Mouse (Mus musculus): ENCODE measurements around the gene Gm45716. TPM values are rescaled to one million over a fixed set of nuclear protein-coding genes. Genes with fewer than 3 reads are reported as not detected.
A peak's percentile ranks its signal among the peaks of the same experiment; 100 is the strongest.

Gm45716 gene
- 48.2 and 49.5 TPM in 2 replicates for polyA plus RNA-seq (2016; fragmentation: Nextera tagmentation; extraction: Ambion mirVana)

GRCm38 (mm10) chr11:90187441-90187840 is at the start of gene Gm45716:
Gene Gm45716 (plus strand): TSS chr11:90187683.
- no peaks in the 10 kb centered on the region for H3K36me3 ChIP-seq
- 83% methylated on average over 7 of the region's 7 CpGs for WGBS
- no peak within 1 kb of the TSS for H3K27ac ChIP-seq (ENCODE audit: poor library complexity, severe bottlenecking)
- H3K4me3 ChIP-seq = no peak within 1 kb of the TSS
- H3K4me1 ChIP-seq (replicated peaks) = no peaks in the 10 kb centered on the region
- no peaks in the 10 kb centered on the region; the same call in 1 of the 2 replicates for H3K27me3 ChIP-seq (replicated peaks)
- no peak for ATAC-seq (ENCODE audit: insufficient number of reproducible peaks, low FRiP score)
- H3K9me3 ChIP-seq (replicated peaks) = no peaks in the 10 kb centered on the region
- H3K4me2 ChIP-seq = no peak within 1 kb of the TSS
- no peak within 1 kb of the TSS for H3K9ac ChIP-seq

GRCm38 (mm10) chr11:90142393-90142792 is 45.1 kb upstream of the Gm45716 start:
- no peaks in the 10 kb centered on the region for H3K9me3 ChIP-seq (replicated peaks)
- peak; percentile 45; the same call in 1 of the 2 replicates for ATAC-seq (ENCODE audit: insufficient number of reproducible peaks, low FRiP score)
- no peaks in the 10 kb centered on the region for H3K27me3 ChIP-seq (replicated peaks)
- H3K4me3 ChIP-seq = no peak overlapping the region
- no peak overlapping the region for H3K4me2 ChIP-seq
- H3K27ac ChIP-seq (ENCODE audit: poor library complexity, severe bottlenecking) = peak overlapping the region; percentile 19; the same call in 1 of the 2 replicates
- no peaks in the 10 kb centered on the region for H3K36me3 ChIP-seq
- peaks cover 14% of the 10 kb centered on the region for H3K4me1 ChIP-seq (replicated peaks)
- no peak overlapping the region for H3K9ac ChIP-seq
- 46% methylated on average over 4 of the region's 4 CpGs for WGBS

- Histone ChIP-seq H3K4me1 (replicated peaks) (peaks cover 14% of the 10 kb centered on the region), H3K36me3 (no peaks in the 10 kb centered on the region), H3K9me3 (replicated peaks) (no peaks in the 10 kb centered on the region), H3K27ac (ENCODE audit: poor library complexity, severe bottlenecking) (peak overlapping the region; percentile 48; the same call in 1 of the 2 replicates), H3K9ac (no peak overlapping the region), H3K27me3 (replicated peaks) (no peaks in the 10 kb centered on the region), H3K4me3 (no peak overlapping the region), H3K4me2 (no peak overlapping the region)
- peak; percentile 29; the same call in 1 of the 2 replicates for ATAC-seq (ENCODE audit: insufficient number of reproducible peaks, low FRiP score)
- 26% methylated on average over 4 of the region's 4 CpGs for WGBS
These were observed 44.5 kb upstream of the Gm45716 start for GRCm38 (mm10) chr11:90142936-90143335.

- no peak overlapping the region for H3K27ac ChIP-seq (ENCODE audit: poor library complexity, severe bottlenecking)
- no peak overlapping the region for H3K4me3 ChIP-seq
- H3K9me3 ChIP-seq (replicated peaks) = no peaks in the 10 kb centered on the region
- peaks cover 14% of the 10 kb centered on the region for H3K4me1 ChIP-seq (replicated peaks)
- 87% methylated on average over 17 of the region's 17 CpGs for WGBS
- no peak overlapping the region for H3K9ac ChIP-seq
- no peak for ATAC-seq (ENCODE audit: insufficient number of reproducible peaks, low FRiP score)
- no peak overlapping the region for H3K4me2 ChIP-seq
- H3K36me3 ChIP-seq = no peaks in the 10 kb centered on the region
- H3K27me3 ChIP-seq (replicated peaks) = no peaks in the 10 kb centered on the region
These were observed 41.2 kb upstream of the Gm45716 start for GRCm38 (mm10) chr11:90146086-90146860.

- no peak overlapping the region for H3K27ac ChIP-seq (ENCODE audit: poor library complexity, severe bottlenecking)
- H3K36me3 ChIP-seq = no peaks in the 10 kb centered on the region
- 71% methylated on average over 5 of the region's 5 CpGs for WGBS
- H3K9me3 ChIP-seq (replicated peaks) = no peaks in the 10 kb centered on the region
- no peaks in the 10 kb centered on the region for H3K27me3 ChIP-seq (replicated peaks)
- H3K4me1 ChIP-seq (replicated peaks) = no peaks in the 10 kb centered on the region
- H3K4me2 ChIP-seq = no peak overlapping the region
- no peak overlapping the region for H3K4me3 ChIP-seq
- no peak overlapping the region for H3K9ac ChIP-seq
- no peak for ATAC-seq (ENCODE audit: insufficient number of reproducible peaks, low FRiP score)
These were observed 32.4 kb upstream of the Gm45716 start for GRCm38 (mm10) chr11:90155066-90155465.

- Histone ChIP-seq H3K27me3 (replicated peaks) (no peaks in the 10 kb centered on the region), H3K4me2 (no peak overlapping the region), H3K9me3 (replicated peaks) (no peaks in the 10 kb centered on the region), H3K27ac (ENCODE audit: poor library complexity, severe bottlenecking) (no peak overlapping the region), H3K9ac (no peak overlapping the region), H3K4me3 (no peak overlapping the region), H3K36me3 (no peaks in the 10 kb centered on the region), H3K4me1 (replicated peaks) (no peaks in the 10 kb centered on the region)
- no peak for ATAC-seq (ENCODE audit: insufficient number of reproducible peaks, low FRiP score)
- 26% methylated on average over 2 of the region's 2 CpGs for WGBS
These were observed 32.0 kb upstream of the Gm45716 start for GRCm38 (mm10) chr11:90155466-90155865.

- Histone ChIP-seq H3K36me3 (no peaks in the 10 kb centered on the region), H3K4me3 (no peak overlapping the region), H3K9ac (no peak overlapping the region), H3K4me2 (no peak overlapping the region), H3K9me3 (replicated peaks) (no peaks in the 10 kb centered on the region), H3K27me3 (replicated peaks) (no peaks in the 10 kb centered on the region), H3K4me1 (replicated peaks) (no peaks in the 10 kb centered on the region), H3K27ac (ENCODE audit: poor library complexity, severe bottlenecking) (no peak overlapping the region)
- WGBS = 14% methylated on average over 6 of the region's 6 CpGs
- no peak for ATAC-seq (ENCODE audit: insufficient number of reproducible peaks, low FRiP score)
These were observed 19.7 kb upstream of the Gm45716 start for GRCm38 (mm10) chr11:90167771-90168170.

- no peak overlapping the region for H3K9ac ChIP-seq
- H3K27ac ChIP-seq (ENCODE audit: poor library complexity, severe bottlenecking) = 0 out of 2 replicates have a peak overlapping the region, but pooled peaks have one; percentile 17
- no peak for ATAC-seq (ENCODE audit: insufficient number of reproducible peaks, low FRiP score)
- WGBS = 72% methylated on average over 10 of the region's 10 CpGs
- H3K9me3 ChIP-seq (replicated peaks) = no peaks in the 10 kb centered on the region
- no peaks in the 10 kb centered on the region for H3K36me3 ChIP-seq
- H3K4me3 ChIP-seq = no peak overlapping the region
- no peak overlapping the region for H3K4me2 ChIP-seq
- no peaks in the 10 kb centered on the region for H3K4me1 ChIP-seq (replicated peaks)
- no peaks in the 10 kb centered on the region for H3K27me3 ChIP-seq (replicated peaks)
These were observed 19.0 kb upstream of the Gm45716 start for GRCm38 (mm10) chr11:90168338-90169065.

- 47% methylated on average over 20 of the region's 20 CpGs for WGBS
- Histone ChIP-seq H3K4me2 (peak overlapping the region; percentile 60), H3K4me3 (peak overlapping the region; percentile 34), H3K27me3 (replicated peaks) (no peaks in the 10 kb centered on the region), H3K9me3 (replicated peaks) (no peaks in the 10 kb centered on the region), H3K9ac (no peak overlapping the region), H3K4me1 (replicated peaks) (no peaks in the 10 kb centered on the region), H3K27ac (ENCODE audit: poor library complexity, severe bottlenecking) (peak overlapping the region; percentile 14; the same call in 1 of the 2 replicates), H3K36me3 (no peaks in the 10 kb centered on the region)
- ATAC-seq (ENCODE audit: insufficient number of reproducible peaks, low FRiP score) = peak; percentile 68
These were observed 18.1 kb upstream of the Gm45716 start for GRCm38 (mm10) chr11:90169200-90170013.

- Histone ChIP-seq H3K9me3 (replicated peaks) (no peaks in the 10 kb centered on the region), H3K27ac (ENCODE audit: poor library complexity, severe bottlenecking) (peak overlapping the region; percentile 14; the same call in 1 of the 2 replicates), H3K36me3 (no peaks in the 10 kb centered on the region), H3K4me2 (peak overlapping the region; percentile 60), H3K4me1 (replicated peaks) (no peaks in the 10 kb centered on the region), H3K9ac (no peak overlapping the region), H3K4me3 (peak overlapping the region; percentile 34), H3K27me3 (replicated peaks) (no peaks in the 10 kb centered on the region)
- WGBS = 1% methylated on average over 7 of the region's 7 CpGs
- ATAC-seq (ENCODE audit: insufficient number of reproducible peaks, low FRiP score) = peak; percentile 80
These were observed 17.5 kb upstream of the Gm45716 start for GRCm38 (mm10) chr11:90170014-90170320.

GRCm38 (mm10) chr11:90172331-90172730 is 15.2 kb upstream of the Gm45716 start:
- no peaks in the 10 kb centered on the region for H3K36me3 ChIP-seq
- no peak overlapping the region for H3K27ac ChIP-seq (ENCODE audit: poor library complexity, severe bottlenecking)
- WGBS = 78% methylated on average over 6 of the region's 6 CpGs
- no peak overlapping the region for H3K4me2 ChIP-seq
- H3K9me3 ChIP-seq (replicated peaks) = no peaks in the 10 kb centered on the region
- no peak for ATAC-seq (ENCODE audit: insufficient number of reproducible peaks, low FRiP score)
- H3K9ac ChIP-seq = no peak overlapping the region
- no peaks in the 10 kb centered on the region for H3K27me3 ChIP-seq (replicated peaks)
- H3K4me3 ChIP-seq = no peak overlapping the region
- no peaks in the 10 kb centered on the region for H3K4me1 ChIP-seq (replicated peaks)

All from heart, embryonic 12.5 days (tissue).